Mouse (Mus musculus) left cerebral cortex, postnatal 10 days (tissue): ENCODE results near the gene Rfx7. TPM values are rescaled to one million over a fixed set of nuclear protein-coding genes. Genes with fewer than 3 reads are reported as not detected.

Experiments
- DNase-seq, 2 experiments: peaks; one replicate each; pipeline ENCODE4 v3.0.0; 2021 to 2022; ENCODE audit warnings: low spot score in 2 of 2, mixed read lengths in 1 of 2; ENCODE audit errors: extremely low spot score in 1 of 2
- intact Hi-C: fragments of 180-260 bp; cut with DNase I; formaldehyde crosslinking; loops from one replicate; pipeline ENCODE4 v1.15.1; 2025
- total RNA-seq, 2 experiments: library from RNA; stranded (reverse); gene quantifications; 2 replicates each; pipeline ENCODE4 v1.2.3; 2021

The Rfx7 gene
- total RNA-seq = 10 to 100 TPM; 35.0 to 37.4 TPM

GRCm38 (mm10) chr9:72531996-72532380, at the start of gene Rfx7:
TSS of gene Rfx7 (plus strand) at chr9:72532240.
- peak; percentile 57 to 90 for DNase-seq
- intact Hi-C loops = loop anchor here (5.0 kb wide), 1 partner anchor 75 kb away; no protein-coding TSS in a partner anchor

GRCm38 (mm10) chr9:72488523-72488922, 43.5 kb upstream of the Rfx7 start:
- no peak for DNase-seq
- intact Hi-C loops = no loop called here

- intact Hi-C loops = no loop called here
- no peak for DNase-seq
Measured at GRCm38 (mm10) chr9:72489131-72489530, 42.9 kb upstream of the Rfx7 start.

- peak; percentile 88 to 93 for DNase-seq
- intact Hi-C loops = no loop called here
Measured at GRCm38 (mm10) chr9:72491559-72492193, 40.4 kb upstream of the Rfx7 start.

- no peak for DNase-seq
Measured at GRCm38 (mm10) chr9:72492194-72492565, 39.9 kb upstream of the Rfx7 start, which contains the start of gene Tex9. TSS of gene Tex9 (minus strand) at chr9:72492212.

GRCm38 (mm10) chr9:72493465-72493864, 38.6 kb upstream of the Rfx7 start:
- no peak for DNase-seq
- intact Hi-C loops = no loop called here

More at GRCm38 (mm10) chr9:72492194-72492565, 39.9 kb upstream of the Rfx7 start, which contains the start of gene Tex9:
- intact Hi-C loops = no loop called here

- no peak for DNase-seq
- intact Hi-C loops = no loop called here
Measured at GRCm38 (mm10) chr9:72493984-72494685, 37.9 kb upstream of the Rfx7 start.

GRCm38 (mm10) chr9:72496691-72497090, 35.3 kb upstream of the Rfx7 start:
- DNase-seq = no peak
- intact Hi-C loops = no loop called here

- intact Hi-C loops = no loop called here
- no peak for DNase-seq
Measured at GRCm38 (mm10) chr9:72497171-72497570, 34.9 kb upstream of the Rfx7 start.

- peak in 1 of 2 experiments; percentile 22 for DNase-seq
- intact Hi-C loops = no loop called here
Measured at GRCm38 (mm10) chr9:72512229-72512981, 19.6 kb upstream of the Rfx7 start.

GRCm38 (mm10) chr9:72515366-72515765, 16.7 kb upstream of the Rfx7 start:
- intact Hi-C loops = no loop called here

GRCm38 (mm10) chr9:72519246-72519645, 12.8 kb upstream of the Rfx7 start:
- intact Hi-C loops = no loop called here
- DNase-seq = no peak

More at GRCm38 (mm10) chr9:72515366-72515765, 16.7 kb upstream of the Rfx7 start:
- DNase-seq = no peak

GRCm38 (mm10) chr9:72520849-72521248, 11.2 kb upstream of the Rfx7 start:
- no peak for DNase-seq
- intact Hi-C loops = no loop called here

GRCm38 (mm10) chr9:72526091-72526490, 5.9 kb upstream of the Rfx7 start:
- no peak for DNase-seq
- intact Hi-C loops = no loop called here

GRCm38 (mm10) chr9:72530237-72530636, 1.8 kb upstream of the Rfx7 start:
- peak; percentile 72 to 89 for DNase-seq
- intact Hi-C loops = loop anchor here (5.0 kb wide), 1 partner anchor 77 kb away; no protein-coding TSS in a partner anchor

GRCm38 (mm10) chr9:72530824-72531223, 1.2 kb upstream of the Rfx7 start:
- intact Hi-C loops = loop anchor here (5.0 kb wide), 1 partner anchor 76 kb away; no protein-coding TSS in a partner anchor
- peak in 1 of 2 experiments; percentile 30 for DNase-seq

GRCm38 (mm10) chr9:72531291-72531995, 597 bp upstream of the Rfx7 start:
- peak; percentile 87 to 88 for DNase-seq
- intact Hi-C loops = loop anchor here (5.0 kb wide), 1 partner anchor 76 kb away; no protein-coding TSS in a partner anchor

- intact Hi-C loops = loop anchor here (5.0 kb wide), 1 partner anchor 75 kb away; no protein-coding TSS in a partner anchor
- peak; percentile 42 to 80 for DNase-seq
Measured at GRCm38 (mm10) chr9:72532381-72533088, 495 bp downstream of the Rfx7 start.
